Mouse (Mus musculus) embryonic stem cell, embryonic (primary cell): ENCODE results near the gene Odf2l.

Source experiments
- CTCF ChIA-PET, 4 experiments: fragments of 300-600 bp in 2 of 4; fragments of 350-600 bp in 2 of 4; sonication (Branson Sonifier 250); formaldehyde crosslinking; loops; one replicate each; lab custom pipeline; 2022; ENCODE audit warnings: inconsistent platforms in 2 of 4; lab: Charles Lee
- POLR2A ChIA-PET, 4 experiments: fragments of 300-600 bp in 2 of 4; fragments of 350-600 bp in 2 of 4; sonication (Branson Sonifier 250); formaldehyde crosslinking; loops; one replicate each; lab custom pipeline; 2022; ENCODE audit warnings: antibody characterized with exemption in 4 of 4, inconsistent platforms in 1 of 4; lab: Charles Lee

Gene Odf2l

DNA sequence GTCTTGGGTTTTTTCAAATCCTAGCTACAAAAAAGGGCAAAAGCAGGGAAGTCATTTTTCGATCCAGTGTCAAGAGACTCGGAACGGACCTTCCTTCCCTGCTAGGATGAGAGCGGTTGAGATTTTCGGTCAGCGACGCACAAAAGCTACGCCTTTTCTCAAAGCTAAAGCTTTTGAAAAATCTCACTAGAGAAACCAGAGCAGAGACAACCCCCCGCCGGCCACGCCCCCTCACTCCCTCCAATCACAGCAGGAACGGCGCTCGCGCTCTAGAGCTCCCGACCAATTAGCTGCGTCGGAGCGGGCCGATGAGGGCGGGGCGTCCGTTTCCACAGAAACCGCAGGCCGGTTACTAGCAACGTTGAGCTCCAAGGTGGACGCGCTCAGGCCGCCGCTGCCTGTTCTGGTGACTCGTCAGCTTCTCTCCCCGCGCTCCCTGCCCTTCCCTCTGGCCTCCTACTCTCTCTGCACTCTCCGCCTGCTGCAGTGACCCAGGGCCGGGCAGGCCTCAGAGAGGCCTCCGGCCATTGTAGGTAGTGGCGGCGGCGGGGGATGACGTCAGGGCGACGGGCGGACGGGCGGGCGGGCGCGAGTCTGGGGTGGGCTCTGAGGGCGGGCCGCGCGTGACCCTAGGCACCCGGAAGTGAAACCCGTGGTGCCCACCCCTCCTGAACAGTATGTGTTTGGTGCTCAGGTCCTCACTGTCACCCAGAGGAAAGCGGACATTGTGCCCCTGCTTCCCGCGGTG, at the start of gene Odf2l:
Odf2l (plus strand) TSS at position 335 of the 748 bp plus-strand sequence.
- POLR2A ChIA-PET = interaction anchor here (0.6 to 2.0 kb wide), 38 partner anchors 10 to 920 kb away, joined by 3 to 7 read pairs (median 3); partner anchors contain the start of genes Hs2st1 (in 2 of the 4), Selenof (in 2 of the 4) and Clca4b (in 1 of the 4)
- CTCF ChIA-PET = interaction anchor here in 3 of 4 experiments (0.7 to 1.7 kb wide), 6 partner anchors 13 to 423 kb away, joined by 3 to 4 read pairs (median 3); no protein-coding TSS in a partner anchor

DNA sequence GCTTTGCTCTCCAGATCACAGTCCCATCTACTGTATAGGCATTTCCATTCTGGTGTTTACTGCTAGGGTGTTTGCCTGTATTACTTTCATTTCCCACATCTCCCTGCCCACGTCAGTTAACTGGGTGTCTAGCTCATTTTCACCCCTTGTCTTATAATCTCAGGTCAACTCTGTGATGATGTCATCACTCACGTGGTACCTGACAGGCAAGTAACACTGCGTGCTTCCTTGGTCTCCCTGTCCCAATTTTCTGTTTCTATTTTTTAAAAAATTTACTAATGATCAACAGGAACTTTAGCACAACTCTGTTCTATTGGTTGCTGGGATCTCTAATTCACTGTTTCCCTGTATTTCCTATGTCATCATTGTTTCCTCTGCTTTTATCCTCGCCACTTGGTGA, 49.4 kb upstream of the Odf2l start:
- POLR2A ChIA-PET = no interaction called here
- CTCF ChIA-PET = no interaction called here

DNA sequence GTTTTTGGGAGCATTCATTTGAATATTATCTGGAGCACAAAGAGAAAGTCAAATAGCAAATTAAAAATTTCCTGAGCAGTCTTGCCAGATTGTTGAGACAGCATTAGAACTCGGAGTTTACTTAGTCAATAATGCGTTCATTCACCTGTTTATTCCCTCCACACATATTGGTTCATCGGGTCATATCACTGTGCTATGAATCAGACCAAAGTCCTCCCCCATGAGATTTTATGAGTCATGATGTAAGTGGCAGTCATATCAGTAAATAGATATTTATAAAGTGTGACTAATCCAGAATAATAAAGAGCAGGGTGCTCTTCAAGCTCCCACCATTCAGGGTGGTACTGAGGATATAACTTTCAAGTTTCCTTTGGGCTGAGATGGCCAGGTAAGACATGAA, 46.0 kb upstream of the Odf2l start:
- ChIA-PET POLR2A (no interaction called here), CTCF (no interaction called here)

DNA sequence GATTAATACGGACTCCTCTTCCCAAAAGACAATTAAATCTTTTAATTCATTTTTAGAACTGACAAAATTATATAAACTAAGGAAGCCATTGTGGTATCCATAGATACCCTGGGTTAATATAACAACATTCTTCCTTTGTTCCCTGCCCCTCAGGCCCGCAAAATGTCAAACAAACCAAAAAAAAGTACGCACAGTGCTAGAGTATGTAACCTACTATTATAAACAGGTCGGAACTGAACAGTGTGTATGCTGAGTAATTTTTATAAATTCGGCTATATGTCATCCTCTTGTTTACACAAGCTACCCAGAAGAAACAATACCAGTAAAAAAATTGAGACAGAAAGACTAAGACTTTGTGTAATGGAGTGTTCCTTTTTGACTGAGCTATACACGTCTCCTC, 40.0 kb upstream of the Odf2l start:
- POLR2A ChIA-PET = no interaction called here
- CTCF ChIA-PET = no interaction called here

DNA sequence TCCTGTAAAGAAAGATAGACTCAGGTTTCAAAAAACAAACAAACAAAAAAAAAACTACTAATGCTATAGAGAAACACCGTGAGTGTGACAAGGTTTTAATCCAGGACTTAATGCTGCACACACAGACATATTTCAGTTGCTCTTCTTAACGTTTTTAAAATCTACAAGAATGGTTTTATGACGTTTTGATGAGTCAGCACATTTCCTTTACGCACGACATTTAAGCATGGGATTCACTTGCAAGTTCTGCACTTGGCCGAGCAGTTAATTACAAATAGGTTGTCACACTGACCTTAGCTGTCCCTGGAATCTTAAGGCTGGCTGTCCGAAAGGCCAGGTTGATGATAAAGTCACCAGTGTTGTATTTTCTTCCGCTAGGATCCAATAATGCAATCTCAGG, 37.5 kb upstream of the Odf2l start:
- ChIA-PET CTCF (no interaction called here), POLR2A (no interaction called here)

GRCm38 (mm10) chr3:145083081-145083480, 35.3 kb upstream of the Odf2l start:
- POLR2A ChIA-PET = no interaction called here
- CTCF ChIA-PET = no interaction called here

DNA sequence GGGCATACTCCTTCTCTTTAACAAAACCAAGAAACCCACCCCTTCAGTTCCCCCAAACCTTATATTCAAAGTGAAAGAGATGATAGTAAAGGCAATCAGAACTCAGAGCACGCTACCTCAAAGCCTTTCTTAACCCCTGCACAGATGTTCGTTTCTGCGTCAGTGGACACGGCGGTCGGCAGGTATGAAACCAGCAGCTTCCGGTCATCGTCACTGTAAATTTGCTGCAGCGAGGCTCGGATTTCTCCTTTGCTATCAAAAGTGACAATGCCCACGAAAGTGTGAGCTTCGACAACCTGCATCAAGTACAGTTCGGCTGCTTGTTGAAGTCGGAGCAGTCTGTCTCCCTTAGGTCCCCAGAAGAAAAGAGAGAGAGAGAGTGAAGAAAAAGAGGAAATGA, 32.2 kb upstream of the Odf2l start:
- POLR2A ChIA-PET = no interaction called here
- CTCF ChIA-PET = no interaction called here

- ChIA-PET CTCF (no interaction called here), POLR2A (no interaction called here)
Observed at GRCm38 (mm10) chr3:145087857-145088598, 30.4 kb upstream of the Odf2l start.

GRCm38 (mm10) chr3:145099291-145099690, 19.1 kb upstream of the Odf2l start, which contains the start of gene Clca2:
Clca2 (minus strand) TSS chr3:145099443.
- ChIA-PET POLR2A (interaction anchor here in 2 of 4 experiments (0.7 to 1.5 kb wide), 3 partner anchors 19 to 35 kb away, joined by 3 to 7 read pairs (median 4); partner anchors contain the start of gene Odf2l (in 2 of the 2)), CTCF (no interaction called here)

GRCm38 (mm10) chr3:145101891-145102555, 16.4 kb upstream of the Odf2l start:
- POLR2A ChIA-PET = interaction anchor here in 2 of 4 experiments (0.9 to 1.0 kb wide), 2 partner anchors 16 kb away, joined by 4 to 7 read pairs; partner anchors contain the start of gene Odf2l (in 2 of the 2)

DNA sequence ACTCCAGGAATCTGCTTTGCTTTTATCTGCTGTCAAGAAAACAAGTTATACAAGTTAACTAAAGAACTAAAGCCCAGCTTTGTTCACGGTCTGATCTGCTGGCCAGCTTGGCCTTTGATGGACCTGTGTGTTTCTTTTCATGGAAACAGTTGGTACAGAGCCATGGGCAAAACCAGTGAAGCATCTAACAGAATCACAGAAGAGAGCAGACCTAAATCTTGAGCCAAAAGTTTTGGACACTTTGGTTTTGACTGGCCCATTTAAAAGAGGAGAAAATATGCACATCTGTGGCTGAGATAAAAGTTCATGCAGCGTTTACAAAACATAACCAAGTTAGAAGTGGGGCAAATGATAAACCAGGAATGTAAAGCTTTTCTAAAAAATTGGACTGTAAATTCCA, 15.1 kb upstream of the Odf2l start:
- ChIA-PET CTCF (no interaction called here), POLR2A (interaction anchor here in 1 of 4 experiments (1.0 kb wide), 1 partner anchor 15 kb away, joined by 3 read pairs; the partner anchor contains the start of gene Odf2l)

More at GRCm38 (mm10) chr3:145101891-145102555, 16.4 kb upstream of the Odf2l start:
- CTCF ChIA-PET = interaction anchor here in 1 of 4 experiments (0.6 kb wide), 1 partner anchor 532 kb away, joined by 3 read pairs; the partner anchor contains the start of genes Hs2st1 and Selenof

- POLR2A ChIA-PET = interaction anchor here in 1 of 4 experiments (1.0 kb wide), 1 partner anchor 15 kb away, joined by 3 read pairs; the partner anchor contains the start of gene Odf2l
- CTCF ChIA-PET = interaction anchor here in 1 of 4 experiments (0.5 to 0.6 kb wide), 2 partner anchors 65 to 1375 kb away, joined by 4 read pairs; no protein-coding TSS in a partner anchor
Observed at GRCm38 (mm10) chr3:145103770-145104169, 14.6 kb upstream of the Odf2l start.

GRCm38 (mm10) chr3:145105076-145105772, 13.2 kb upstream of the Odf2l start:
- POLR2A ChIA-PET = no interaction called here
- CTCF ChIA-PET = no interaction called here

GRCm38 (mm10) chr3:145105773-145106504, 12.4 kb upstream of the Odf2l start:
- CTCF ChIA-PET = no interaction called here
- POLR2A ChIA-PET = interaction anchor here in 1 of 4 experiments (1.0 kb wide), 1 partner anchor 12 kb away, joined by 3 read pairs; the partner anchor contains the start of gene Odf2l

DNA sequence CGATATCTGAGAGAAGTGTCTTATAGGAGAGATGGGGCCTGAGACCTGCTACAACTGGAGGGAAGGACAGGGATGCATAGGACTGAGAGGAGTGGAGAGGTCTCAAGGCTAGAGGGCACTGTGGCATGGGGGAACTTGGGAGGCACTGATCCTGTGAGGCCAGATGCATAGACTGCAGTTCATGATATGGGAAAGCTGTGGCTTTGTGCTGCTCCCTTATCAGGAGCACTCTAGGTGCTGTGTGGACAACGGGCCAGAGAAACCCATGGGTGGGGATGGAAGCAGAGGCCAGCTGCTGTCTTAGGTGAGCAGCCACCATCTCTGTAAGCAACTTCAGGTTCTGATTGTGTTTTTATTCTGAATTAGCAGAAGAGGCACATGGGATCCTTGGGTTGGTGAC, 3.2 kb upstream of the Odf2l start:
- CTCF ChIA-PET = no interaction called here
- POLR2A ChIA-PET = no interaction called here

DNA sequence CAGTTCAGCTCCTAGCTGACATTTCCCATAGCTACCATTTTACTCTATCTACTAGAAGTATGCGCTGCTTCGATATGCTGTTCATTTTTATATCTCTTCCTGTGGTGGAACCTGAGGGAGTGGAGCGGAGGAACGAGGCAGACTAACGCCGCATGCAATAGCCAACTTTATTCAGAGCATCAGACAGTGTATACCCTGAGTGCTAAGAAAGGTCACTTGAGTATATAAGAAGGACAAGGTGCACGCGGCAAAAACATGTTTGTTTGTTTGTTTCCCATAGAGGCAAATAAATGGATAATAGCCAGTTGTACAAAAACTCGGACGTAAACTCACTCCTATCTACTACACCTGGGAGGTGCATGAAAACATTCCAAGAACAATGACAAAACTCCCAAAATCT, 751 bp upstream of the Odf2l start:
- ChIA-PET POLR2A (interaction anchor here (0.6 to 2.0 kb wide), 15 partner anchors 10 to 705 kb away, joined by 3 to 7 read pairs (median 4); no protein-coding TSS in a partner anchor), CTCF (interaction anchor here in 1 of 4 experiments (1.7 kb wide), 1 partner anchor 292 kb away, joined by 4 read pairs; no protein-coding TSS in a partner anchor)

DNA sequence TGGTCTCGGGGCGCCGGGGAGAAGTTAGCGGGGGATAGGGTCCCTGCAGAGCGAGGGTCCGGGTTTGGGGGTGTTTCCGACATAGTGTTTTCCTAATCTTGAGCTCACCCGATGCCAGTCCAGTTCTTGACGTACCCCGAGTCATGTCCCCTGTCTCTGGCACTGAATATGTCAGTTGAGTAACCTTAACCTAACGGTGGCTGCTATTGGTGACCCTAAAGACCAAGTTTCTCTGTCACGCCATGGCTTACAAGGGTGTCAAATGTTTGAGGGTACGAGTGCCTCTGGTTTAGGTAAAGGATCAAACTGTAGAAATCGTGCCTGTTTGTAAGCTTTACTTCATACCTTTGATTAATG, 592 bp downstream of the Odf2l start:
- CTCF ChIA-PET = interaction anchor here in 2 of 4 experiments (0.8 to 1.7 kb wide), 5 partner anchors 12 to 381 kb away, joined by 3 to 4 read pairs (median 3); no protein-coding TSS in a partner anchor
- POLR2A ChIA-PET = interaction anchor here in 3 of 4 experiments (0.6 to 2.0 kb wide), 25 partner anchors 11 to 921 kb away, joined by 3 to 7 read pairs (median 3); partner anchors contain the start of genes Hs2st1 (in 2 of the 3), Selenof (in 2 of the 3) and Clca4b (in 1 of the 3)
